Mouse (Mus musculus) mouse trophoblast stem cell (cell line): Measurements from ENCODE around the gene Lsm11.

Experiments used
- in situ Hi-C, 2 experiments: fragments of 300-500 bp; cut with MseI, MboI; formaldehyde crosslinking; loops; 2 replicates in 1 of 2; 3 replicates in 1 of 2; pipeline ENCODE4 v1.15.1; 2025

Lsm11 gene

DNA sequence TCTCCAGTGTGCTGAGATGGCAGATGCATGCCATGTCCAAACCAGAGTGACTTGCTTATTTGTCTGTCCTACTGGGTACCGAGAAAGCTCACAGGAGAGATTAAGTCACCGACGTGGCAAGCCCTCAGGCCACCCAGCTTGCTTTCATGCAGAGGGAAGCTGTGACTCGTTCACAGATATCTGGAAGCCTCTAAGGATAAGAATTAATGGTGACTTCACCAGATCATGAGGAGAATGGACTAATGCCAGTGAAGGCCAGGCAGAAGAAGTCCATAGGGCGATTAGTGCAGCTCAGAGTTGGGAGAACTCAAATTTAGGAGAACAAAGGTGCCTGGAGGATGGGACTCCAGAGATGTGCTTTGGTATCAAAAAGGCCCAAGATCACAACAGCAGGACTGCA lies 17.3 kb downstream of the Lsm11 start:
- in situ Hi-C loops: no loop called here

DNA sequence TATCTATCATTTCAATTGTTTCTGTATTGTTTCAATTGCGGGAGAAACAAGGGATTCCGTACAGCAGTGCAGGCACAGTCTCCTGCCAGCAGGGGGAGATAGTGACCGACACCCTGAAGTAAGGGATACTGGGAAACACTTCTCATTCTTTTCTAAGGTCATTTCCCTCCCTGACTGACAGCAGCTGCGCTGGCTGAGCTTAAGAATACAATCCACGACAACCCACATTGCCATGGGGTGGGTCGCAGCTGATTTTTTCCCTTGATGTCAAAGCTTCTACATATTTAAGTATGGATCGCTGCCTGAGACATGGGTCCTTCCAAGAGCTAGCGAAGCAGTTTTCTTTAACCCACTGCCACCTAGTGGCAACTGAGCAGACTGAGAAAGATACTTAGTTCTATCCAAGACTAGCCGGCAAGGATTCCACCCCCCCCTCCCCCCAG lies 18.1 kb downstream of the Lsm11 start:
- in situ Hi-C loops: no loop called here

DNA sequence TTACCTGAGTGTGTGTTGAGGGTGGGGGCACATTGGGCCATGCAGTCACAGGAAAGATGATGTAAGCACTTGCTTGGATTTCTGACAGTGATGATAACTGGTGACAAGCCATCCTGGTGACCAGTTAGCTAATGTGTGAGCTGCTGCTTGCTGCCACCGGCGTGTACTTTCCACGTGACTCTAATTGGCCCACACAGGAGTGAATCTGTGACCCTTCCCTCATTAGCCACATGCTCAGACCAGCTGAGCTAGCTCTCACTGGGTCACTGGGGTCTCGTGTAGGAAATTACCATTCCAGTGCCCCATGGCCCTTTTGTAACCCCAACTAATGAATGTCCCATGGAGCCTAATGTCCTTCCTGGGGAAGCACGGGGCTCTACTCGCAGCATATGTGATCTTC lies 19.3 kb downstream of the Lsm11 start:
- in situ Hi-C loops: no loop called here

DNA sequence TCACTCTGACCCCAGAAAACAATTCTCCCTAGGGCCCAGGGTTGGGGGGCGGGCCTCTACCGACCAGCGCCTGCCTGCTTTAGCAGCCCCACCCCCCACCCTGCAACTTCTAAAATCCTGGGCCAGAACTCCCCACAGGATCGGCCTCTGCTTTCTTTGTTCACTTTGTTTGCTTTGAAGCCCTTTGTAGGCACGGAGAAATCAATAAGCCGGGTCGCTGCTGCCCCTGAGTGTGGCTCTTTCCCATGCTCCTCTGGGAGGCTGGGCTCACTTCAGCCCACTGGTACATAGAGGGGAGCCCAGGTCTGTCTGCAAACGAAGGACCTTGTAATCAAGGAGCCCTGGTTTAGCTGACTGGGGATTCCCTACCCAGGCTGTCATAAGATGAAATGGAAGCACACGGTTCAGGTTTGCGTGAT lies 23.2 kb downstream of the Lsm11 start:
- in situ Hi-C loops: no loop called here

DNA sequence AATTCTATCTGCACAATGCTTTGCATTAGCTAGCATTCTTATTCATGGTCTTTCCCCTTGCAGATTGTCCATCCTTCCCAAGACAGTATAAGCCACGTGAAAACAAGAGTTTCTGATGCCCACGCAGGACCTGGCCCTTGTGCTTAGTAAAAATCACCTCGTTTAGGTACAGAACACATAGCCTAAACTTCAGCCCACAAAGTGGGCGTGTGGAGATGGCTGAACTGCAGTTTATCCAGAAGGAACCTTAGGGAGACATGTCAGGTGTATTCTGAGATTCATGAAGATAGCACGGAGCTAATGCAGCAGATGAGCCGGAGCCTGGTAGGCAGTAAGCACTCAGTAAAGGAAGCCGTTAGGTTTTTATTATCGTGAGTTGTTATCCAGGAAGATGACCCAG lies 23.7 kb downstream of the Lsm11 start:
- in situ Hi-C loops: no loop called here

DNA sequence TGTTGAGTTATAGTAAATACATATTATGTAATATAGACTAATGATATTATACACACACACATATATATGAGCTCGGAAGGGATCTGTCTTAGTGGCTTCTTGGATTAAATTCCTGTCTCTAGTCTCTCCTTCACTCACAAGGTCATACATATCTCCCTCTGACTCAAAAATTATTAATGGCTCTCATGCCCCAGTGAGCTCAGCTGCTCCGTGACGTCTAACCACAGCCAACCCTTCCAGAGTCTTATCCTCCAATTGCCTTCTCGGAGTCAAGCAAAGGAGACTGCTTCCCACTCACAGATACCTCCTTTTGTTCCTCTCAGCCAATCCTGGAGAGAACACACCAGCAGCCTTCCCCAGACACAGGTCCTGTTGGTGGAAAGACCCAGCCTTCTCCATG lies 25.9 kb downstream of the Lsm11 start:
- in situ Hi-C loops: no loop called here

DNA sequence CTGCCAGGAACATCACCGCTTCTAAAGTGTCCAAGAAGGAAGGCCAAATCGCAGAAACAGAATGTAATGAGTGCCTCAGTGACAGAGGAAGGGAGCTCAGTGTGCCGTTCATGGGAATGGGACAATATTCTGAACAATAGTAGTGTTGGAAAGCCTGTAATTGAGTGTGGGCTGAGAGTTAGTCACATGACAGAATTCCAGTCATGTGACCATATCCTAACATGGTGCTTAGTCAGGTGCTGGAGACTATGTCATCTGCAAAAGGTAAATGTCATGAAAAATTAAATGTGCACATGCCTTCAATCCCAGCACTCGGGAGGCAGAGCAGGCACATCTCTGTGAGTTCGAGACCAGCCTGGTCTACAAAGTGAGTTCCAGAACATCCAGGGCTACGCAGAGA lies 26.7 kb downstream of the Lsm11 start:
- in situ Hi-C loops: no loop called here

DNA sequence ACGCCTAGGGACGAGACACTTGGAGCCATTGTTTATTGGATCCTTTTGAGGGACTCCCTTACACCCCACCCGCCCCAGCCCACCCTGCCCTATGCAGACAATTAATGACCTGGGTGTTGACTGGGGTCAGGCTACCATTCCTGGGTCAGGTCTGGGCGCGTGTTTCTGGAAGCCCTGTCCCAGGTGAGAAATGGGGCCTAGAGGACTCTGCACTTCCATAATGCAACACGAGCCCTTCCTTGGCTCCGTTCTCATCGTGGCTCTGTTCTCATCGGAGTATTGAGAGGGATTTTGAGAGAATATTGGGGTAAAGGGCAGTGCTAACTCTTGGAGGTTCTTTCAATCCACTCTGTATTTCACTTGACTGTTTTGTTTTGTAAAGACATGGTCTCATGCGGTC lies 28.5 kb downstream of the Lsm11 start:
- in situ Hi-C loops: no loop called here

DNA sequence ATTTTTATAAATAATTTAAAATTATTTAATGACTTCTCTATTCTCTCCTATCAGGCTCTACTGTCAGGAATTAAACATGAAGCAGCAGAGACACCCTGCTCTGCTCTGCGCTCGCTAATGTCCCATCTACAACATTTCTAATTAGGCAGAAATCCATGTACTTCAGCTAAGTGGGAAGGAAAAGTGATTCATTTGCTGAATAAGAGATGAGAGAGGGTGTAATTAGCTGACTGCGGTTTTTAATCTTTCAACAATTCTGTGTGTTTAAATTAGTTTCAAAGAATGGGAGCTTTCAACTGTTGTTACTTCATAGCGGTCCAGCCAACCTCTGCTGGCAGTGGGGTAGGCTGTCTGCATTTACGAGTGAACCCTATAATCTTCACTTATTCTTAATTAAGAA lies 34.0 kb downstream of the Lsm11 start:
- in situ Hi-C loops: no loop called here

DNA sequence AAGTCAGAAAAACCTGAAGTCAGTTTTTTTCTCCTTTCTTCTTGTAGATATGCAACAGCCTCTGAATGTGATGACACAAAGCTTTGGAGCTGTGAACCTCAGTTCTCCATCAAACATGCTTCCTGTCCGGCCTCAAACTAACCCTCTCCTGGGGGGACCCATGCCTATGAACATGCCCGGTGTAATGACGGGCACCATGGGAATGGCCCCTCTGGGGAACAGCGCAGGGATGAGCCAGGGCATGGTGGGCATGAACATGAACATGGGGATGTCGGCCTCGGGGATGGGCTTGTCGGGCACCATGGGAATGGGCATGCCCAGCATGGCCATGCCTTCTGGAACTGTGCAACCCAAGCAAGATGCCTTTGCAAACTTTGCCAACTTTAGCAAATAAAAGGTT lies 35.8 kb downstream of the Lsm11 start:
- in situ Hi-C loops: no loop called here

DNA sequence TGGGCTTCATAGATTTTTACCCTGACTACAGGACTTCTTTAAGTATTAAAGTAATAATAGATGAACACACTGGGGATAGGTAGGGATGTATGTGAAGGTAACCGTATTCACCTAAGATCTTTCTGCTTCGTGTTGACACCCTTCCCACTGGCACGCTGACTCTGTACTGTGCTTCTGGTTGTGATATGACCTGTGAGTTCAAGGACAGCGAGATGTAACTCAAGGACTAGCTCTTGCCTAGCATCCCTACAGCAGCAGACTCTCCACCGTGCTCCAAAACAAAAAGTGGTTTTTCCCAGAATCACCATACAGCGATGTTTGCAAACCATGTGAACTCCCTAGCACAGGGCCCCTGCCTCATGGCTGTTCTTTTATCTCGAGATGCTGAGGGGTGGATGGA lies 36.7 kb downstream of the Lsm11 start:
- in situ Hi-C loops: no loop called here

DNA sequence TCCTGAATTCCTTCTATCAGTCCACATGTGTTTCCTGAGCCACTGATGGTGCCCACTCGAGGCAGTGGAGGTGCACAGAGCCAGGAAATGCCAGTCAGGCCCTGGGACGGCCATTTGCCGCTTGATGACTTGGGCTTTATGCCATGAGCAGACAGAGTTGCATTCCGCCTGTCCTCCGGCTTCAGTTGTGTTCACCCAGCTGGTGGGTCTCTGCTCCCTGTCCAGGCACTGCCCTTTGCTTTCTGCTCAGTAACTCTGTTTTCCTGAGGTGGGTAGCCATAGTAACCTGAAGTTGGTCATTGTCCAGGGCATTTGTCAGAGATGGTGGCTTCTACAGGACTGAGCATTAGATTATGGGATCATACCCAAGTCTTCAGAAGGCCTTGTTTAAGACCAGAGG lies 37.4 kb downstream of the Lsm11 start:
- in situ Hi-C loops: no loop called here

DNA sequence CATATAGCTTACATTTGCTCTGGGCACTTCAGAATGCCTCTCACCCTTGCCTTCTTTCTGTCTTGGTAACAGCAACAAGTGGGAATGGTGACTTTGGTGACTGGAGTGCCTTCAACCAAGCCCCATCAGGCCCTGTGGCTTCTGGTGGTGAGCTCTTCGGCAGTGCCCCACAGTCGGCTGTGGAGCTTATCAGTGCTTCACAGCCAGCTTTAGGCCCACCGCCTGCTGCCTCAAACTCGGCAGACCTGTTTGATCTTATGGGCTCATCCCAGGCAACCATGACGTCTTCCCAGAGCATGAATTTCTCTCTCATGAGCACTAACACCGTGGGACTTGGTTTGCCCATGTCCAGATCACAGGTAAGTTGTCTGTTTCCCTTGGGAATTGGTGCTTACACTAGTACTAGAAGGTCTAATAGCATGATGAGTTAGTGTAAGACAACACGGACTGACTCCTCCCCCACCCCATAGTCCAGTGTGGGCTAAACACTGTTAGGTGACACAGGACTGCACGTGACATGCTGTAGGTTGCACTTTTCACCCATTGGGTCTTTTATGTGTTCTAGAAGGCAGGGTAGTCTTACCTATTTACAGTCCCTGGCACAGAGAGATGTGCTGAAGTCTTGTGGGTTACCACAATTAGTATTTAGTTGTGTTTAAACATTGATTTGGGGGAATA lies 38.5 kb downstream of the Lsm11 start:
- in situ Hi-C loops: no loop called here

DNA sequence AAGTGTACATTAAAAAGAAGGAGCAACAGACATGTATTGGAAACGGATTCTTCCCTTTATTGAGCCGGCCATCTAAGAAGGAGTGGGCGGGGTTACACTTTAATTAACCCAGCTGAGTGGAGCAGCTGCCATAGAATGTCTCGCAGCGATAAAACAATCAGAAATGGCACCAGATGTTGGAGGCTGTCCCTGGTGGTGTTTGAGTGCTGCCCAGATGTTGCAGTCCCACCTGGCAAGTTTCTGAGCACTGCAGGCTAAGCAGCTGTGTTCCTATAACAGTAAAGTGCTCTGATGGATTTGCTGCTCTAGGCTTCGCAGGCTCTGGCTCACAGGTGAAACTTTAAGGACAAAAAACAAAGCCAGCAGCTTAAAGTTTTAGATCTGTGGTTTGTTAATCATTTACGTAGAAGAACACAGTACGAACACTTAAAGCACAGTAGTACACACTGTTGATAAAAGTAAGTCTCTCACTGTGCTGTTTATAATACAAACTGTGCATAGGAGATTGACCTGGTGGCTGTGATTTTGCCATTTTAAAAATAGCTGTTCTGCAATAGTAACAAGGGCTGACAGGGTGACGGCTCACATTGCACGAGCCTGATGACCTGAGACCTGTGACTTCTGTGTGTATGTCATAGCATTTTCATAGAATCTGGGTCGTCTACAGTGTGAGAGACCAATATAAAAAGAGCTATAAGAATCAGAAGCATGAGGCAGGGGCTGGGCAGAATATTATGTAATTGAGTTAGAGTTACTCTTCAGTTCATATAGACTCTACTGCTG lies 44.3 kb downstream of the Lsm11 start:
- in situ Hi-C loops: no loop called here

DNA sequence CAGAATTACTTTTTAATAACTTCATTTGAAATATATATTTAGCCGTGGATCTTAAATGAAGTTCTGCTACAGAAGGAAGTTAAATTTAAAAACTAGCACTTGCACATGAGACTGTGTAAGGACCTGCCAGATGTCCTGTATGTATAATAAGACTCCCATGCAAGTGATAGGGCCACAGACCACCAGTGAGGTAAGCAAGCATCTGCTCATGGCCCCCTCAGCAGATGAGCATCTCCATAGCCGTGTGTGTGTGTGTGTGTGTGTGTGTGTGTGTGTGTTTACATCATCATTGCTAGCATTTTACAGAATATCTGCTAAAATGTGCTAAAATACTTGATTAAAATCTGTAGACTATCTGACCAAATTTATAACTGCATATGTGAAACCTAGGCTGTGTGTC lies 47.3 kb downstream of the Lsm11 start:
- in situ Hi-C loops: no loop called here

DNA sequence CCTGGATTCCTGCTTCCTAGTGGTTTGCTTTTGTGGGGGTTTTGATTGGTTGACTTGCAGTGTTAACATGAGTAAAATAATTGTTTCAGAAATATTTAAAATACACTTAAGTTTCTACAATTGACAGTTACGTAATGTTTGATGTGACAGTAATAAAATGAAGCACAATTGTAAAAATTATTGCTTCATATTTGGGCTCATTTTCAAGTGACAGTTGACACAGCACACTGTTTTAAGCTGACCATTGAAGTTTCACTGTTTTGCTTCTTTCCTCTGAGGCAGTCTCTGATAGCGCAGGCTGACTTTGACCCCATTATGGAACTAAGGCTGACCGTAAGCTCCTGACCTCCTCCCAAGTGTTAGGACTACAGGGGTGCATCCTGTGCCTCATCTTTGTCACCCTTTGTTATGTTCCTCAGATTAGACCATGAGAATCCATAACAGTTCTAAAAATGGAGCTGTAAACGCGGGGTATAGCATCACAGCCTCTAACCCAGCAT lies 51.8 kb downstream of the Lsm11 start:
- in situ Hi-C loops: no loop called here

DNA sequence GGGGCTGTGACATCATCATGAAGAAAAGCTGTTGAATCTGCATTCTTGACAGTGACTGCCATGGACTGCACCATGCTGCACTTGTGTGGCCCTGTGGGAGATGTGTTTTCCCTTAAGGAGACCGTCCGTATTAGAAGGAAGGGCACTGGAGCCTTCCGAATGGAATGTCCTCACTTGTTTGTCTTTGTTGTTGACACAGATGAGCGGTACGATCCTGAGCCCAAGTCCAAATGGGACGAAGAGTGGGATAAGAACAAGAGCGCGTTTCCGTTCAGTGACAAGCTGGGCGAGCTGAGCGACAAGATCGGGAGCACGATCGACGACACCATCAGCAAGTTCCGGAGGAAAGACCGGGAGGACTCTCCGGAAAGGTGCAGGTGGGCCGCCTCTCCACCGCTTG lies 54.3 kb downstream of the Lsm11 start:
- in situ Hi-C loops: no loop called here

DNA sequence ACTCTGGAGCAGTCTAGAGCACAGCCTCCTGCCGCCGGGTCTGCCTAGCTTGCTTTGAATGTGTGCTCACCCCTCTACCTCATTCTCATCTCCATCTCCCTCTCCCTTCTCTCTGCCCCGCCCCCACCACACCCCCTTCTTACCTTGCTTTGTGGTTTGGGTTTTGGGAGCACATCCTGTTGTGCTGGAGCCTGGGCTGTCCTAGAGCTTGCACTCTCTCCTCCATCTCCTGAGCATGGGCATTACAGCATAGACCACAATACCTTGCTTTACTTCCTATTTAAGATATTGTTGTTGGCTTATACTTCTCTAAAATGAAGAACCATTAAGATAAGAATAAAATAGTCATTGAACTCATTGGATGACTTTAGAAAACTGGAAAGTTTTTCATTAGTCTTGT lies 54.8 kb downstream of the Lsm11 start:
- in situ Hi-C loops: loop anchor here (10.0 kb wide), 1 partner anchor 95 kb away; no protein-coding TSS in a partner anchor

DNA sequence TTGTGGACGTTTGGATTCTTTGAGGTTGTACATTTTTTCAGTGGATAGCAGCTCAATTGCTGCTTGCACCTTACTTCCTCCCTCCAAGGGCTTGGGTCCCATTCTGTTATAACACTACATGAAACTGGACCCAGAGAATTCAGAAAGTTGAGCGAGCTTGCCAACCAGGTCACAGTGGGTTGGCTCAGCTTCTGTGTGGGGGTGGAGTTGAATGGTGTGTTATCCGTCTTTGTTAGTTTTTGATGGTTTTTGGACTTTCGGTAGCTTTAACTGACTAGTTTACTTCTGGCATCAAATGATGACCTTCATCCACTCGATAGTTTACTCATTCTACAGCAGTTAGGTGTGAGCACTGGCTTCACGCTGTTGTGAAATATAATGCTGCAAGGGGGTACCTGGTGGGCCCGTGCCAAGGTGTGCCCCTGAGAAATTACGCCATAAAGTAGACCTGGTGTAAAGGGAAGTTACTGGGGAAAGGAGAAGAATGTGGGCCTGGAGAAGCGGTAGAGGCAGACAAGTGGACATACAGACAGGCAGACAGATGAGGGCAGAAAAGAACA lies 56.2 kb downstream of the Lsm11 start:
- in situ Hi-C loops: loop anchor here (10.0 kb wide), 1 partner anchor 94 kb away; no protein-coding TSS in a partner anchor

DNA sequence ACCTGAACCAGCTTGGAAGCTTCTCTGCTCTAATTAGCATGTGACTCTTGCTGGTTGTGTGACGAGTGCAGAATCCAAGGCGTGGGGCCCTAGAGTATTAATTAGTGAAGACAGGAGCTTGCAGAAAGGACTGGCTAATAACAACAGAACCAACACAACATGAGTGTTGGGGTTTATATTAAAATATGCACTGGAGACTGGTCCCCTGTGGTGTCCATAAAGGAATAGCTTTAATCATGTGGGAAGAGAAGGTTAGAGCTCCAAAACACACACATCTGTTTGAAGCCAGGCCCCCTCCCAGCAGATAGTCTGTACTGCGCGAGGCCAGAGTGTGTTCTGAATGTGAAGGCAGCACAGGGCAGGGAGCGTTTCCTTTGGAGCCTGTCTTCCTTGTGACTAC lies 58.1 kb downstream of the Lsm11 start:
- in situ Hi-C loops: loop anchor here (10.0 kb wide), 1 partner anchor 92 kb away; no protein-coding TSS in a partner anchor

DNA sequence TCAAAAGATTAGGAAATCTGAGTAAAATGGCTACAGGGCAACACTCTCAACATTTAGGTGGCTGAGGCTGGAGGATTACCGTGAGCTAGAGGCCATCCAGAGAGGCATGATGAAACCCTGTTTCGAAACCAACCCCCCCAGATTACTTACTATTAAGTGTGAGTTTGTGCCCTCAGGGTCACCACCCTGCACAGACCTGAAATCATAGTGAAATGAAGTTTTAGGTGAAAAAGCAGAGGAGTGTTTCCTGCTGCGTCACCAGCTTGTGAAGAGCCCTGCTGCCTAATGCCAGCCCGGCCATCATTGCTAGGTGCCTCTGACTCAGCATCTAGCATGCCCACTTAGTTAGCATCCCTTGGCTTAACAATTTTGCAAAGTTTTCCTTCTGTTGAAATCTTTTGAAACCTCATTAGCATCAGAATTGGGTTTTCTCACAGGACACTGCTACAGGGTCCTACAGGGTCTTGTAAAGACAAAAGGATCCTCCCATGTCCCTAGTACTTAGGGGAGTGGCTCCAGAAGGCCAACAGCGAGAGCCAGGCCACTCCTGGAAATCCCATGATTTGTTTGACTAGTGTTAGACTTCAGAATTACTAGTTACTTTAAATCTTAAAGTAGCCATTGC lies 59.0 kb downstream of the Lsm11 start:
- in situ Hi-C loops: loop anchor here (10.0 kb wide), 1 partner anchor 91 kb away; no protein-coding TSS in a partner anchor

DNA sequence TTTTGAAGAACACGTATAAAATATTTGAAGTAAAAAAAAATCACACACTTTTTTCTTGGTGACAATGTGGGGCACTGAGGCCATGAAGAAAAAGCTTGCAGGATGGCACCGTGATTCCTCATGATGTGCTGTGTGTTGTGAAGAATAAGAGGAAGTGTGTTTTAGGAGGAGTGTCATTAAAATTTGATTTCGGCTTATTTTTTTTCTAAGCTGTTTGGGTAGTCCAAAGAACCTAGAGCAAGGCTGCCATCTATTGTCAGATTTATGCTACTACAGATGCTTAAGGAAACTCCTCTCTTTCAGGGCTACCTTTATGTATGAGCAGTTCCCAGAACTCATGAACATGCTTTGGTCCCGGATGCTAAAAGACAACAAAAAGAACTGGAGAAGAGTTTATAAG lies 60.7 kb downstream of the Lsm11 start:
- in situ Hi-C loops: loop anchor here (10.0 kb wide), 1 partner anchor 89 kb away; no protein-coding TSS in a partner anchor
